Mouse (Mus musculus) forebrain, postnatal 0 days (tissue): ENCODE results near the gene Kng2. TPM values are rescaled to one million over a fixed set of nuclear protein-coding genes. Genes with fewer than 3 reads are reported as not detected.
"Not testable (repeated sequence)": the region's sequence is repeated elsewhere in the genome, so short reads cannot be mapped to it uniquely, and the experiment has no call there.

Experiments used
- ATAC-seq: fragments of 200-750 bp; cut with Nextera tagmentation; 2 replicates; pipeline ENCODE4 v1.8.0; 2017; ENCODE audit warnings: mild to moderate bottlenecking, moderate library complexity
- DNase-seq: peaks from one replicate; pipeline ENCODE4 v3.0.0-alpha.2; 2015
- H3K27ac ChIP-seq: fragments of 300-500 bp; sonication (generic); 2 replicates; pipeline ENCODE4 v1.5.1; 2014; ENCODE audit warnings: low read depth, mild to moderate bottlenecking, antibody characterized with exemption, low read length, moderate library complexity, mixed read lengths
- H3K27me3 ChIP-seq: fragments of 300-500 bp; sonication (generic); 2 replicates; pipeline ENCODE4 v1.6.1; 2014; ENCODE audit warnings: mild to moderate bottlenecking, low read length, mixed read lengths; ENCODE audit not compliant: insufficient read depth
- H3K36me3 ChIP-seq: fragments of 300-500 bp; sonication (generic); 2 replicates; pipeline ENCODE4 v1.6.1; 2014; ENCODE audit warnings: mild to moderate bottlenecking, moderate library complexity; ENCODE audit not compliant: insufficient read depth
- H3K4me1 ChIP-seq: fragments of 300-500 bp; sonication (generic); 2 replicates; pipeline ENCODE4 v1.6.1; 2014; ENCODE audit warnings: antibody characterized with exemption; ENCODE audit not compliant: insufficient read depth
- H3K4me2 ChIP-seq: fragments of 300-500 bp; sonication (generic); 2 replicates; pipeline ENCODE4 v1.6.1; 2014; ENCODE audit warnings: low read depth, mild to moderate bottlenecking, moderate library complexity
- H3K4me3 ChIP-seq: fragments of 300-500 bp; sonication (generic); 2 replicates; pipeline ENCODE4 v1.5.1; 2014; ENCODE audit warnings: low read depth, low read length, mixed read lengths
- H3K9ac ChIP-seq: fragments of 300-500 bp; sonication (generic); 2 replicates; pipeline ENCODE4 v1.6.1; 2014; ENCODE audit warnings: mild to moderate bottlenecking
- H3K9me3 ChIP-seq: fragments of 300-500 bp; sonication (generic); 2 replicates; pipeline ENCODE4 v1.6.1; 2016; ENCODE audit warnings: low read length
- CTCF ChIP-seq: sonication (generic); IDR thresholded peaks from 2 replicates; pipeline ENCODE4 v1.5.1; 2016; ENCODE audit warnings: antibody characterized with exemption, control low read depth, low read depth
- whole genome bisulfite sequencing: fragments of 180-500 bp; shearing (Covaris S2); extraction: QIAGEN DNeasy Blood & Tissue Kit; methylation state at CpG from one replicate; pipeline ENCODE4 v1.1.7; 2014; 5-methylcytosine and 5-hydroxymethylcytosine counted together
- polyA plus RNA-seq: library from polyadenylated mRNA; unstranded; fragments of >200 nt; fragmentation: Nextera tagmentation; extraction: Ambion mirVana; gene quantifications from 2 replicates; pipeline ENCODE4 v1.2.1, GENCODE M21; 2015
- total RNA-seq: library from RNA; depleted of rRNA; stranded (reverse); fragments of >200 nt; gene quantifications from 2 replicates; pipeline ENCODE4 v1.2.3, GENCODE M21; 2014

The Kng2 gene
- total and polyA plus RNA-seq, 2 experiments from 2014 or later = not detected

GRCm38 (mm10) chr16:22996951-22997350 is 32.3 kb downstream of the Kng2 start:
- ATAC-seq, H3K36me3 ChIP-seq, H3K27me3 ChIP-seq, H3K4me3 ChIP-seq, H3K4me1 ChIP-seq, H3K4me2 ChIP-seq, H3K27ac ChIP-seq, DNase-seq, H3K9me3 ChIP-seq, H3K9ac ChIP-seq: not testable (repeated sequence)
- 88% methylated on average over 3 of the region's 3 CpGs for WGBS

GRCm38 (mm10) chr16:22967383-22968030 is 61.8 kb downstream of the Kng2 start:
- Histone ChIP-seq H3K27ac (no peak overlapping the region), H3K36me3 (no peaks in the 10 kb centered on the region), H3K4me2 (no peak overlapping the region), H3K4me3 (no peak overlapping the region), H3K9ac (no peak overlapping the region), H3K27me3 (no peaks in the 10 kb centered on the region), H3K9me3 (no peaks in the 10 kb centered on the region), H3K4me1 (no peaks in the 10 kb centered on the region)
- WGBS = 66% methylated on average over 1 of the region's 1 CpGs
- DNase-seq = no peak
- TF ChIP-seq CTCF = no peak
- ATAC-seq = no peak

GRCm38 (mm10) chr16:22963293-22963692 is 66.0 kb downstream of the Kng2 start:
- Histone ChIP-seq H3K27ac (no peak overlapping the region), H3K4me1 (no peaks in the 10 kb centered on the region), H3K9me3 (no peaks in the 10 kb centered on the region), H3K27me3 (no peaks in the 10 kb centered on the region), H3K4me3 (no peak overlapping the region), H3K4me2 (no peak overlapping the region), H3K9ac (no peak overlapping the region), H3K36me3 (no peaks in the 10 kb centered on the region)
- no peak for DNase-seq
- no peak for TF ChIP-seq CTCF
- no peak for ATAC-seq

- TF ChIP-seq CTCF = no peak
- Histone ChIP-seq H3K4me3 (no peak overlapping the region), H3K4me2 (no peak overlapping the region), H3K27me3 (no peaks in the 10 kb centered on the region), H3K36me3 (no peaks in the 10 kb centered on the region), H3K9ac (no peak overlapping the region), H3K4me1 (no peaks in the 10 kb centered on the region), H3K27ac (no peak overlapping the region), H3K9me3 (no peaks in the 10 kb centered on the region)
- ATAC-seq (no peak), DNase-seq (no peak)
- 84% methylated on average over 5 of the region's 5 CpGs for WGBS
These were observed 67.0 kb downstream of the Kng2 start for GRCm38 (mm10) chr16:22962256-22962655.

GRCm38 (mm10) chr16:22961073-22961472 is 68.2 kb downstream of the Kng2 start:
- no peaks in the 10 kb centered on the region for H3K36me3 ChIP-seq
- no peak overlapping the region for H3K4me2 ChIP-seq
- no peak for DNase-seq
- H3K9ac ChIP-seq = no peak overlapping the region
- H3K27ac ChIP-seq = no peak overlapping the region
- 93% methylated on average over 8 of the region's 8 CpGs for WGBS
- H3K9me3 ChIP-seq = no peaks in the 10 kb centered on the region
- H3K4me3 ChIP-seq = no peak overlapping the region
- no peak for TF ChIP-seq CTCF
- no peaks in the 10 kb centered on the region for H3K4me1 ChIP-seq
- no peaks in the 10 kb centered on the region for H3K27me3 ChIP-seq
- ATAC-seq = no peak

GRCm38 (mm10) chr16:22956085-22956439 is 73.2 kb downstream of the Kng2 start:
- Histone ChIP-seq H3K27me3 (no peaks in the 10 kb centered on the region), H3K4me3 (no peak overlapping the region), H3K36me3 (no peaks in the 10 kb centered on the region), H3K9me3 (no peaks in the 10 kb centered on the region), H3K9ac (no peak overlapping the region), H3K4me2 (no peak overlapping the region), H3K27ac (no peak overlapping the region), H3K4me1 (no peaks in the 10 kb centered on the region)
- WGBS = 71% methylated on average over 11 of the region's 11 CpGs
- no peak for TF ChIP-seq CTCF
- no peak for ATAC-seq
- no peak for DNase-seq

- H3K9ac ChIP-seq = no peak overlapping the region
- DNase-seq = no peak
- H3K4me2 ChIP-seq = no peak overlapping the region
- 54% methylated on average over 13 of the region's 13 CpGs for WGBS
- no peak for ATAC-seq
- H3K4me3 ChIP-seq = no peak overlapping the region
- H3K36me3 ChIP-seq = no peaks in the 10 kb centered on the region
- H3K9me3 ChIP-seq = no peaks in the 10 kb centered on the region
- H3K27me3 ChIP-seq = no peaks in the 10 kb centered on the region
- no peaks in the 10 kb centered on the region for H3K4me1 ChIP-seq
- TF ChIP-seq CTCF = no peak
- H3K27ac ChIP-seq = no peak overlapping the region
These were observed 73.7 kb downstream of the Kng2 start for GRCm38 (mm10) chr16:22955397-22956084.
